Mouse (Mus musculus) adipocyte (in vitro differentiated cells): ENCODE data around the gene Clic4.

Experiments
- DNase-seq: peaks from one replicate; pipeline ENCODE4 v3.0.0-alpha.2; 2016; ENCODE audit warnings: low spot score

Clic4 gene

DNA sequence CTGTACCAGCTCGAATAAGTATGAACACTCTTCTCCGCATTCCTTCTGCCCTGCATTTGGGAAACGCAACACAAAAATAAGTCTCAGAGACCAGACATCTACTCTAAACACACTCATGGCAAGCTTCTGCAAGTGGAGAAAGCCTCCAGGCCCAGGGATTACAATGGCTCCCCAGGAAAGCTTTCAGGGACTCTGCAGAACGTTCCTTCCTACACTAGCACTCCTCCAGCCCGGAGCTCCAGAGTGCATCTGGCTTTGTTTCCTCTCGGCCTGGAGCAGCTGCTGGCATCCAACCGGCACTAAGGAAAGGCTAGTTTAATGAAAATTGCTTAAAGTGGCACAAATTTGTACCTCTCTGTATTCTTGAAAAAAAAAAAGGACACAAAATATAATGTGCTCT, 14.1 kb downstream of the Clic4 start:
- DNase-seq = no peak

DNA sequence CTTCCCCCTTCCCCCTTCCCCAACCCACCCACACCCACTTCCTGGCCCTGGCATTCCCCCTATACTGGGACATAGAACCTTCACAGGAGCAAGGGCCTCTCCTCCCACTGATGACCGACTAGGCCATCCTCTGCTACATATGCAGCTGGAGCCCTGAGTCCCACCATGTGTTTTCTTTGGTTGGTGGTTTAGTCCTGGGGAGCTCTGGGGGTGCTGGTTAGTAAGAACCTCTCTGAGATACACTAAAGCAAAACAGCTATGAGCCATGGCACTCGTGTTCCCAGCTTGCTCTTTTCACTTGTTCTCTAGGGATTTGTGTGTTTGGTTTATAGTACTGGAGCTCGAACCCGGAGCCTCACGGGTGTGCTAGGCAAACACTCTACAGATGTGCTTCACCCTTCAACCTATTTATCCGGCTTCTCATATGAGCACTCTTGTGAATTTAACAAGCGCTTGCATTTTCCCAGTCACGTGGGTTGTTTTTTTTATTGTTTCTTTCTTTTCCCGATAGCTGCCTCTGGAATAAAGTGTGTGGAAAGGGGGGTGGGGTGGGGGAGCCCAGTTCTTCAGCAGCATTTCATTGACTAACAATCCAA, 14.6 kb downstream of the Clic4 start:
- DNase-seq = no peak

DNA sequence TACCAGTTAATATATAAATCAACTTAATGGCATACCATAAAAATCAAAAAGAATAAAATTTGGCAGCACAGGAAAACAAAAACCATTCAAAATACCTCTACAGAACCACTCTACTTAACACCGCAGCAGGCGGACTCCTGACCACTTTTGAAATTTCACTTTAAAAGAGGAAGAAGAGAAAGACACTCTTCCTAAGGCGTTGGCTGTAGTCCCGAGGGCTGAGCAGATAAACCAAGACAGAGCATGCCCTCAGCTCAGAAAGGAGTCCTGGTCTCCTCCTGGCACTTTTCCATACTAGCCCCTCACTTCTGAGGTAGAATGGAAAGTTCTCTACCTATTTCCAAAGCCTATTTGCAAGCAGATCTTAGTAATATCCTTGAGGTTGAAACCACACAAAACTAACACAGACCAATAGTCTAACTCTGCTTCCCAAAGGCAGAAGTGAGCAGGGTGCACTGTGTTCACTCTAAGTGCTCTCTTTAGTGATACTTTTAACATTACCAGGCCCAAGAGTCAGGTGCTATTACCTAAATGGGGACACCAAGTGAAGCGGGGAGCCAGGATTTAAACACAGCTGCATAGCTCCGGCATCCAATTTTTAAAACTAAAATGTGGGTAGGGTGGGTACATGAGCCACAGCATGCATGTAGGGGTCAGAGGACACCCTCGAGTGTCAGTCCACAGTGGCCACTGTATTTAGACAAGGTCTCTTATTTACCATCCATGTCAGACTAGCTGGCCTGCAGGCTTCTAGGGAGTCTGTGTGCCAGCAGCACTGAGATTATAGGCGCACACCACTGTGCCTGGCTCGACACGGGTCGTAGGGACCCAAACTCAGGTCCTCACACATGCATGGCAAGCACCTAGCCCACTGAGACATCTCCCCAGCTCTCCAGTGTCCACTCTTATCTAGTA, 15.8 kb downstream of the Clic4 start:
- DNase-seq = no peak

DNA sequence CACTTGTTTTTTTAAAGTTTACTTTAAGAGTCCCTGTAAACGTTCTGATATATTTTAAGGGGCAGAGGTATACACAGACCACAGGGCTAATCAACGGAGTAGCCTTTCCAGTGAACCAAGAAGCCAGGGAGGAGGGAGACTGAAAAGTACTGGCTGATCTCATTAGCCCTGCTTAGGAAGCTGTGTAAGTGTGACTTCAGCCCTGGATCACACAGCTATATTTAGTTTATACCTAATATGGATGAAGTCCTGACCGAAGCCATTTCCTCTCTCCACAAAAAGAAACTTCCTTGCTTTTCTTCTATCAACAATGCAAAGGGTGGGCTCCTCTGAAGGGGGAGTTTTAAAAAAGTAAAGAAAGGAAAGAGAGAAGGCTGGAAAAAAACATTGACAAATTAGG, 17.8 kb downstream of the Clic4 start:
- DNase-seq = no peak

DNA sequence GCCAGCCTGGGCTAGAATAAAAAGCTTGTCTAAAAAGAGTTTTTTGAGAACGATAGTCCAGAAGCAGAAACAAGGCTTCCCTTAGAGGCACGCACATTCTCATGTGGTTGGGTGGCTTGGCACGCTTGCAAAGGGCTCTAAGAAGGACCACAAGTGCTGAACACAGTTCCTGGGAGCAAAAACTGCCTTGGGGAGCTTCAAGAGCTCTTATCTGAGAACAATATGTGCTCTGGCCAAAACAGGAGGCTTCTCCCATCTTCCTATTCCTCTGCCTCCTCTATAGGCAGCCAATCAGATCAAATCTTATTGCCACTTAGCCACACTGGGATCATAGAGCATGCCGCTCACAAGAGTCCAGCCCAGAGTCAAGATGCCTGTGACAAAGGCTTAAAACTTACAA, 18.3 kb downstream of the Clic4 start:
- DNase-seq = no peak

DNA sequence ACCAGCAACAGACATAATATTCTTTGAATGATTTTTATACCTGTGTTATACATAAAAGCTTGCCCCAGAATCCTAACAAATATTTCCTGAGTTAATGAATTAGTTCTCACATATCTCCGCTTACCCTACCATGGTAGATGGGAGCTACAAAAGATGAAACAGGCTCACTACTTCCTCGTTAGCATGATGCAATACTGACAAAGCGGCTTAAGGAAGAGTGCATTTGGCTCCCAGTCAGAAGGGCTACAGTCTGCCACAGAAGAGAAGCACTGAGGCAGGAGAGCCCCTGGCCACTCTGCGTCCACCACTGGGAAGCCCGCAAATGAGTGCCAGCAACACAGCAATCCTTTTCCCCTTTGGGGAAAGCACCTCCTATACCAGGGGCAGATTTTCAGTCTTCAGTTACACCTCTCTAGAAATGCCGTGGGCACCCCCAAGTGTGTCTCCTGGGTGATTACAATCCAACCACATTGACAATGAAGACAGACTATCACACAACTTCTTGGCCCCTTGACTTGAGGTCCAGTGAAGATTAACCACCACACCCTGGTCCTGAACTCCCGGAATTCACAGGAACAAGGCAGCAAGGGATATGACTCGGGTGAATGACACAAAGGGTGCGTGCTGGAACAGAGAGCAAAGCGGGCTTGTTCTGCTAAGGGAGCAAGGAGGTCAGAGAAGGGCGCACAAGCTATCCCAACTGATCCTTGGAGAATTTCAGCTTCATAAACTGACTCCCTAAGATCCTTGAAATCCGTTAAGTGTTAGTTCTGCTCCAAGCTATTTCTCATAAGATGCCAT, 19.2 kb downstream of the Clic4 start:
- DNase-seq = no peak

DNA sequence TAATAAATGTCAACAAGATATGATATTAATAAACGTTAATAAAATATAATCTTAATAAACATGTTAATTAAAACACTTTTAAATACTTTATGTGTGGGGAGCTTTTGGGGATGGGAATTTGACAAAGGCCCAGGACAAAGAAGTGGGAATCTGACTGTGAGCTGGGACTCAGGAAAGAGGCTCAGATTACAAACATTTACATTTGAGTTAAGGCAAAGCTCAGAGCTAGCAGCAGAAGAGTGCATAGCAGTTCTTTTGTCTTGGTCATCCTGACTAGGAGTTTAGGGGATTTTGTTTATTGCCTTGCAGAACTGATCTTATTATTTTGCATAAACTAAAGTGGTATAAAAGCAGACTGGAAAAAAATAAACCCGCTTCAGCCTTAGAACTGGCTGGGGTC, 20.8 kb downstream of the Clic4 start:
- no peak for DNase-seq

DNA sequence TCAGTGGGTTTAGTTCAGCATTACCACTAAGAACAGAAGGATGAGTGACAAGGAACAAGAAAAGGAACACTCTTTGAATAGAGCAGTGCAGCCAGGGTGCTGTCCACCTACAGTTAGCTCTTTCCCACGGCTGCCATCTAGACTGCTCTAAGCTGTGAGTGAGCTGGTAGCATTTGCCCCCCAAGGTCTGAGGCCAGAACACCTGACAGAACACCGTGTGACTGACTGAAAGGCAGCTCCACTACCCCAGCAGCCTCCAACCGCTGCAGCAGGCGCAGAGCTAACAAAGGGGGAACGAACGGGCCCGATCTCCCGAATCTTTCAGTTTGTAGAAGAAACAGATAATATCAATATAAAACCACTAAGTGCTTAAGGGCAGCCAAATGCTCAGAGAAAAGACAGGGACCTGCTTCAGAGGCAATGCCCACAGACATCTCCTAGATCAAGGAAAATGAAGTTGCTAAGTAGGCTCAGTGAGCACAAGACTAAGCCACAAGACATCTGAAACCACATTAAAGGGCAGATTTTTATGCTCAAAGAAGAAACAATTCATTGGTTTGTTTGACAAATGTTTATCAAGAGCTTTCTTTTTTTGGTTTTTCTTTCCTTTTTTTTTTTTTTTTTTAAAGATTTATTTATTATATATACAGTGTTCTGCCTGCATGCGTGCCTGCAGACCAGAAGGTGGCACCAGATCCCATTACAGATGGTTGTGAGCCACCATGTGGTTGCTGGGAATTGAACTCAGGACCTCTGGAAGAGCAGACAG, 24.2 kb downstream of the Clic4 start:
- DNase-seq = no peak

DNA sequence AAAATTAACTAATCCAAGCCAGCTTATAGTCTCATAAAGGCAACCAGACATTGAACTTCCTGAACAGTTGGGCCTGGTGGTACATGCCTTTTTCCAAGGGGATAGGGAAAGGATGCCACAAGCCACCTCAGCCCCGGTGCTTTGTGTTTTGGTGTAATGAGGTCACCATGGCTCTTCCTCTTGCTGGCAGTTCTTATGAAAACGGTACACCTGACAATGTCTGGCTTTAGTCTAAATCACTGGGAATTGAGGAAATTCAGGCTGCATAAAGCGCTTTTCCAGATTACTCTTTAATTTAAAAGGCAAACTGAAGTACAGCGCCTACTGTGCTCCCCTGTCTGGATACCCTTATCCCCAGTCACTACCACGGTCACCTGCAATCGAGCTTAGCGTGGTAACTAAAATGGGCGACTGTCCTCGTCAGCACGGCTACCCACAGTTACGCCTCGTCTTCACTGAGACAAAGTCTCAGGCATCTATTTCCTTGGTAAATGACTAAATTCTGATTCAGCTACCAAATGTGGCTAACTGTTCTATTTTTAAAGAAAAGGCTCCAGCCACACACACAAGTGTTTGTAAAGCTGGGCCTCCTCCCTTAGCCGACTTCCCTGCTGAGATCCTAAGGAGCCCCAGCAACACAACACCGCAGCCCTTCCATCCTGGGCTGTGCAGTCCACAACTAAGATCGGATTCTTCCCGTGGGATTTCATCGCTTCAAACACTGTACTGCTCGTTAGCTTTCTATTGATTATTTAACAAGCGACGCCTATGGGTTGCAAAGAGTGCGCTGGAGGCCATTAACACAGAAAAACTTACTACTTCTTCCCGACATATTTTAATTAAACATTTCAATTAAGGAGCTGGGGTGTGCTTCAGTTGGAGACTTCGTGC, 25.5 kb downstream of the Clic4 start:
- no peak for DNase-seq

DNA sequence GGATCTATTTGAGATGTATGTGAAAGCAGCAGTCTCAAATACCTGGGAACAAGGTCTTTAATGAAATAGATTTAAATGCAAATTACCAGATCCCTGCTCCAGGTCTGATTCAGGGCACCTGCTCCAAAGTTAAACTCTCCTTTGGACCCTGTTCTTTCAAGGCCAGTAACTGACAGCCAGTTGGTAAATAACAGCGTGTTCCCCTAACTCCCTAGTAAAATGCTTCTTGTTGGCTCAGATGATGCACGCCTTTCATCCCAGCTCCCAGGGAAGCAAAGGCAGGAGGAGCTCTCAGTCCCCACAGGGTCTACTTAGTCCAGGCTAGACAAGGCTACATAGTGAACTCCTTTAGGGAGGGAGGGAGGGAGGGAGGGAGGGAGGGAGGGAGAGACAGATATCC, 26.2 kb downstream of the Clic4 start:
- no peak for DNase-seq

DNA sequence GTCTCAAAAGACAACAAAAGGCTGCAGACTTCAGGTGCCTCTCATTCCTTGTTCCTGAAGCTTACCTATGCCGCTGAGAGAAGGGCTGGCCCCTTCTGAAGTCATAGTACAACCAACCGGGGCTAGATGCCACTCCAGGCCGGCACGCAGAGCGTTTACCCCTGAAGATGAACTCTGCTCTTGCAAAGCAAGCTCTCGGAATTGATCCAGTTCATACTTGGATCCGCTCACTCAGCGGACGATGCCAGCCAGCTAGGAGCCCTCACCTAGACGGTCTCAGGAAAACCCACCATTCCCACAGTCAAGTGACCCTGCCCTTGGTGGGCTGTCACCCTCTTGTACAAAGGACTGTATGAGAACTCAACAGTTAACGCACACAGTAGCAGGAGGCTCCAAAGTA, 26.8 kb downstream of the Clic4 start:
- DNase-seq = no peak

DNA sequence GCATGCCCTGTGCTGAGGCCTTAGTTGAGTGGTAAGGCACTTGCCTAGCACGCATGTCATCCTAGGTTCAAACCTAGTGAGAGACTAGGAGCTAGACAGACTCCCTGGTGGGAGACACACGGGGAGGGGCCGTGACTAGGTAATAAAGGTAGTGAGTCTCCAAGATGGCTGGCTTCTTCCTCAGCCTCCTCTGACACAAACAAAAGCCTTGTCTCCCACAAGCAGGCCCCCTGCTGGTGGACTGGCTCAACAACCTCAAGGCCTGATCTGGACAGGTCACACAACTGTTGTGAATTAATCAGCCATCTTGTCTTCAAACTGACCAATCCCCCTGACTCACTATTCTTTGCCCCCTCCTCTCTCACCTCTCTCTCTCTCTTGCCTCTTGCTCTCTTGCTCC, 28.3 kb downstream of the Clic4 start:
- DNase-seq = no peak

DNA sequence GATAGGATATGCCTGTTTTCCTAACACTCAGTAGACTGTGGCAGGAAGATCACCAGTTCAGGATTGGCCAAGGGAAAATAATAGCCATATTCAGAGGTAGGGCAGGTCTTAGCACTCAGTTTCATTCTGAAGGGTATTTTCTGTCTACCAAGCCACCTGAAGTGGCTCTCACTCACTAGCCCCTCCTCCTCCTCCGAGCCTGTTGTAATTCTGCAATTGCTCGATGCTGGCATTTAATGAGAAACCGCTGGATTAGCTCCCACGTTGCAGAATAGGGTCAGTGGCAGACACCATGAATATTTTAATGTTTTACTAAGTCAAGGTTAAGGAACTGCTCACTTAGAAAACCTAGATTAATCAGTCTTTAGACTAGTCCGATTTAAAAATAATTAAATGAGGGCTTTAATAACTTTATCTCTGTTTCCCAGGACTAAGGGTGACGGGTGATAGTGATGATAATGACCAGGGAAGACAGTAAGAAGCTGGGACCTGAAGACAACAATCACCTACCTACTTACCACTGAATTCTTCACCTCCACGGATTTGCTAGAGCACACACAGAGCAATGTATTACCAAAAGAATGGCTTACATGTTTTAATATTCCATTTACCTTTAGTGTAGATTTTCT, 29.6 kb downstream of the Clic4 start:
- no peak for DNase-seq

DNA sequence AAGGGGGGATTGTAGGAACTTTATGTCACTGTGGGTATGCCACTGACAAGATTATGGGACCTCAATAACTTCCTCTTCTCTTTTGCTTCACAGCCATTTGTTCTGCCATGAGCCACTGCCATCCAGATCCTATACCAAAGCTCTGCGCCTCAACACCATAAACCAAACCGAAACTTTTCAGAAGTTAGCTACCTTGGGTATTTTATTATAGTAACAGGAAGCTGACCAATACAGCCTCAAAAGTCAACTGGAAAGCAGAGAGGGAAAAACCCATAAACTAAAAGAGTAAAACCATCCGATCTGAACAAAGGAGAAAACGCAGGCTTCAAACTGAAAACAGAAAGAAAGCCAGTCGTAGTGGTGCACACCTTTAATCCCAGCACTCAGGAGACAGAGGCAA, 30.2 kb downstream of the Clic4 start:
- no peak for DNase-seq

DNA sequence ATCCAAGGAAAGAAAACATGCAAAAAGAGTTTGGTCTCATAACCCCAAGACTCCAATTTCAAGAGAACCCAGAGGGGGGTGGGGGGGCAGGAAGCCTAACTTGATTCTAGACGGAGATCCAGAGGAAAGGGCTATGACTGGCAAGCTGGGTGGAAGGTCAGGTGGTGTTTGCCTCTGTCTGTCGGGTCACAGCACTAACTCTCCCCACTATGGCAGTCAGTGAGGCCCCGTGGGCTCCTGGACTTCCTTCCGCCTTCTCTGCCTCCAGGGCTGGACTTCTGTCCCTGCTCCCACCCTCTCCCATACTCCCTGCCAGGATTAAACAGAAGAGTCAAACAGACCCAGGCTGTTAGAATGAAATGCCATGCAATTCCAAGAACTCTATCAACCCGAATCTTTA, 30.9 kb downstream of the Clic4 start:
- peak; percentile 57 for DNase-seq

DNA sequence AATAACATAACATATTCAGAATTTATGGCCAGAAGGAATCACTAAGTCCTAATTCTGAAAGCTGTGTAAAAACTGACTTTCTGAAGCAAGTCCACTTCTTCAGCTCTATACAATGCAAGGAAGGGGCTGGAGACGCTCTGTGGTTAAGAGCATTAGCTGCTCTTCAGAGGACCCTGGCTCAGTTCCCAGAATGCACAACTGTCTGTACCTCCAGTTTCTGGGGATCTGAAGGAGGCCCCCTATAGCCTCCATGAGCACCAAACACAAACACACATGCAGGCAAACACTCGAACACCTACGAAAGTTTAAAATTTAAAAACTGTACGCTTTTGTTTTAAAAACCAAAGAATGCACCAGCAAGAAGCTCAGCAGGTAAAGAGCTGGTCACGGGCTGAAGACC, 31.5 kb downstream of the Clic4 start:
- DNase-seq = no peak

DNA sequence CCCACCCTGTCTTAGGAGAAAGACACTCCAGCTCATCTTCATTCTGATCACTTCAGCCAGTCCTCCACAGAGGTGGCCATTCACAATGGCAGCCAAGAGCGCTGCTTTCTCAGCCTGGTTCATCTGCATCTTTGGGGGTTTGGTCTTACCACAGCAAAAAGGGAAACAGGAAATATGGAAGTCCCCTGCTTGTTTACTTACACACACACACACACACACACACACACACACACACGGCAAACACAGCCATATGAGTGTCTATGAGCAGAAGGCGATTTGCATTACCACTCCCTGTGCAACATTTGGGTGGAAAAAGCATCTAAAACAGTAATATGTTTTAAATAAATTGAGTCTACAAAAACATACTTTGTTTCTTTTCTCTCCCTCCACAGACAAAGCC, 32.3 kb downstream of the Clic4 start:
- DNase-seq = no peak

DNA sequence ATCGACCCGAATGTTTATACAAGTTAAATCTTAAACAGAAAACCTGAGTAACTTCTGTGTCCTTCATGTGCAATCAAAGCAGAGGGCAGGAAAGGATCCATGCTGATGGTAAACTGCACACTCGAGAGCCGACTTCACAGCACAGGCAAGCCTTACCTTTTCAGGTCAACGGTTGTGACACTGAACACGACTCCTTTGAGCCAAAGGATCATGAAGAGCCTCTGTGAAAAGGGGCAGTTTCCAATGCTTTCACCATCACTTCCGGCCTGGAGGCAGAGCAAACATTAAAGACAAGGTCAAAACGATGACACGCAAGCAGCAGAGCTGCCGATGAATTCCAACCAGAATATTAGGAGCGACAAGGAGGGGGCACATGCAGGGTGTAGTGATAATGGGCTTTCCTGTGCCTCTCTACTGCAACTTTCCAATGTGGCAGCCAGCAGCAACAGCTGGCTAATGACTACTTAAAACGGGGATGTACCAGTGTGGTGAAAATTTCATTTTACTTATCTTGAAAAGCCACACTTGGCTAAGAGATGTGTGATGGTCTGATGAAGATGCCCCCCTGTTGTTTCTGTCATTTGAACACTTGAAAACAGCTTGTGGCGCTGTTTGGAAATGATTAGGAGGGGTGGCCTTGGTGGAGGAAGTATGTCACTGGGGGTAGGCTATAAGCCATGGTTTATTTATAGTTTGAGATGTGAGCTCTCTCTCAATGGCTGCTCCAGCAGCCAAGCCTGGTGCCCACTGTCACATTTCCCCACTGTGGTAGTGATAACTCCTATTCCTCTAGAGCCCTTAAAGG, 33.7 kb downstream of the Clic4 start:
- no peak for DNase-seq

DNA sequence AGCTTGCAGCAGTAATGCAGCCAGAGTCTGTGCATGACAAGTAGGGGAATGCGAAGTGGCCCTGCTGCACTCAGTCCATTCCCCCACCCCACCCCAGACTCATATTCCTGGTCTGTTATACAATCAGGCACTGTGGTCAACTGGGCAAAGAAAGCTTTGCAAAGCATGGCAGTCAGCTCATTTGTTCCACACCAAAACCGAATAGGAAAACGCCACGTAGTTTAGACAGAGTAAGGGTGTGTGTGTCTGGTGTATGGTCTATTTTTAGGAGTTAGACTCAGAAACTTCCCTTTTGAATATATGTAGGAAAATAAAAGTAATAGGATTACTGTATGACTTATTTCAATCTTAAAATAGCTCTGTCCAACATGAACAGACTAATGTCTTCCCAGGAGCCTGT, 36.0 kb downstream of the Clic4 start:
- no peak for DNase-seq

DNA sequence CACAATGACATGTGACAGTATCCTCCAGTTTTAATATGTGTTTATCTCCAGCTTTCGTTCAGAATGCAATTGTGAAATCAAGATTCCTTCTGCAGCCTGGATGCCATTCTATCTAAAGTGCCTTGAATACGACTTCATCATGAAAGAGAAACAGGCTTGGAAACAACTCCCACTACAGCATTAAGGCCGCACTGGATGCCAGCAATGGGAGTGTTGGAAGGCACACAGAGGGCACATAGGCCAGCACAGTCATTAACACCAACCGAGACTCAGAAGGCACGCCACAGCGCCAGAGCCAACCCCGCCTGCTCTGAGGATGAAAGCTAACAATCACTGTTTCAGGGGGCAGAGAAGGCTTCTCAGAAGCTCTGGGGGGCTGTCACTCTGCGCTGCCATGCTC, 37.1 kb downstream of the Clic4 start:
- peak; percentile 33 for DNase-seq
